Mouse (Mus musculus) testis, adult 2 months (tissue): ENCODE results near the gene Klhl31.

Source experiments
- CTCF ChIP-seq: fragments of 200-500 bp; IDR thresholded peaks from 2 replicates; pipeline ENCODE4 v1.5.1; 2012; ENCODE audit warnings: low read depth, mild to moderate bottlenecking, inconsistent platforms, low read length, moderate library complexity; ENCODE audit not compliant: control insufficient read depth, insufficient read depth, insufficient replicate concordance
- POLR2A ChIP-seq: fragments of 200-500 bp; IDR thresholded peaks from 2 replicates; pipeline ENCODE4 v1.6.1; 2012; ENCODE audit warnings: low read depth, mild to moderate bottlenecking, inconsistent platforms, low read length, moderate library complexity; ENCODE audit not compliant: control insufficient read depth

DNA sequence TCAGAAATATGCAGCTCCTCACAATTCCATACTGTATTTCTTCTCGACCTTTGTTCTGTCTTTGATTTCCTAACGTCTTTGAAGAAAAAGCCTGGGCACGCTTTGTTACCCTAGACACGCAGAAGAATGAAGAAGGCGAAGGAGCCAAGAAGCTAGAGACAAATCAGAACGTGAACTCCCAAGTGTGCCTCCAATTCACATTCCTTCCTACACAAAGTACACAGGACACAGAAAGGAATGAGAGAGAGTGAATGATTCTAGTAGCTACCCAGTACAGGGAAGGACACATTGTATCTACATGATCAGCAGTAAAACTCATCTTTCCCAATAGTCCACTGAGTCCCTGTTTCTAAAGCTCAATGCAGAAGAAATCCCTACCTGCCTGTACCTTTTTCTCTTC is 33.8 kb downstream of the Klhl31 start:
- TF ChIP-seq CTCF, result no peak
- no peak for TF ChIP-seq POLR2A
